Mouse (Mus musculus) hindbrain, embryonic 10.5 days (tissue): Measurements from ENCODE around the gene Tbx21. TPM values are rescaled to one million over a fixed set of nuclear protein-coding genes. Genes with fewer than 3 reads are reported as not detected.

Experiments
- DNase-seq: peaks from one replicate; pipeline ENCODE4 v3.0.0-alpha.2; 2017; ENCODE audit warnings: low spot score
- H3K27ac ChIP-seq: fragments of 300-500 bp; sonication (generic); 2 replicates; pipeline ENCODE4 v1.5.1; 2016; ENCODE audit warnings: mild to moderate bottlenecking, moderate library complexity
- H3K27me3 ChIP-seq: fragments of 300-500 bp; sonication (generic); 2 replicates; pipeline ENCODE4 v1.6.1; 2016; ENCODE audit warnings: mild to moderate bottlenecking; ENCODE audit not compliant: poor library complexity, insufficient read depth, severe bottlenecking
- H3K36me3 ChIP-seq: fragments of 300-500 bp; sonication (generic); 2 replicates; pipeline ENCODE4 v1.6.1; 2016; ENCODE audit warnings: mild to moderate bottlenecking, moderate library complexity
- H3K4me1 ChIP-seq: fragments of 300-500 bp; sonication (generic); replicated peaks from 2 replicates; pipeline ENCODE4 v1.6.1; 2016; ENCODE audit warnings: mild to moderate bottlenecking
- H3K4me3 ChIP-seq: fragments of 300-500 bp; sonication (generic); 2 replicates; pipeline ENCODE4 v1.5.1; 2016; ENCODE audit warnings: mild to moderate bottlenecking, moderate library complexity
- H3K9me3 ChIP-seq: fragments of 300-500 bp; sonication (generic); 2 replicates; pipeline ENCODE4 v1.6.1; 2016; ENCODE audit warnings: mild to moderate bottlenecking, moderate library complexity
- WGBS: fragments of 180-500 bp; shearing (Covaris S2); methylation state at CpG from one replicate; pipeline ENCODE4 v1.1.7; 2016; 5-methylcytosine and 5-hydroxymethylcytosine counted together
- polyA plus RNA-seq: library from polyadenylated mRNA; unstranded; fragments of >200 nt; fragmentation: Nextera tagmentation; extraction: Ambion mirVana; gene quantifications from 2 replicates; pipeline ENCODE4 v1.2.1, GENCODE M21; 2016

The Tbx21 gene
- polyA plus RNA-seq, 1 experiment from 2014 or later: 0.29 TPM

DNA sequence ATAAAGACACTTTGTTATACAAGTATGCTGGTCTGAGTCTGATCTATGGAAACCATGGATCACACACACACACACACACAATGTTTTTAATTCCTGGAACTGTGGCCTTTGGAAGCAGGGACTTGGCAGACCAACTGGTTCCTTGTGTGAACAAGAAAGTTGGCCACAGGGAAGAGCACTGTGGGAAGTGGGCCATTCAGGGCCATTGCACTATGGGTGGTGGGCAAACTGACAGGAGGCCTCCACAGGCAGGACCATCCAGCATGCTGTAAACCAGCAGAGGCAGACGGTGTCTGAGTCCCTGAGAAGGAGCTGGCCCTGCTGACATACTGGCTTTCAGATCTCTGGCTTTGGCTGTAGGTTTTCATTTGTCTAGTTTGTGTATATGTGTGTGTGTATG lies 45.8 kb downstream of the Tbx21 start:
- DNase-seq: no peak
- 72% methylated on average over 1 of the region's 1 CpGs for WGBS

DNA sequence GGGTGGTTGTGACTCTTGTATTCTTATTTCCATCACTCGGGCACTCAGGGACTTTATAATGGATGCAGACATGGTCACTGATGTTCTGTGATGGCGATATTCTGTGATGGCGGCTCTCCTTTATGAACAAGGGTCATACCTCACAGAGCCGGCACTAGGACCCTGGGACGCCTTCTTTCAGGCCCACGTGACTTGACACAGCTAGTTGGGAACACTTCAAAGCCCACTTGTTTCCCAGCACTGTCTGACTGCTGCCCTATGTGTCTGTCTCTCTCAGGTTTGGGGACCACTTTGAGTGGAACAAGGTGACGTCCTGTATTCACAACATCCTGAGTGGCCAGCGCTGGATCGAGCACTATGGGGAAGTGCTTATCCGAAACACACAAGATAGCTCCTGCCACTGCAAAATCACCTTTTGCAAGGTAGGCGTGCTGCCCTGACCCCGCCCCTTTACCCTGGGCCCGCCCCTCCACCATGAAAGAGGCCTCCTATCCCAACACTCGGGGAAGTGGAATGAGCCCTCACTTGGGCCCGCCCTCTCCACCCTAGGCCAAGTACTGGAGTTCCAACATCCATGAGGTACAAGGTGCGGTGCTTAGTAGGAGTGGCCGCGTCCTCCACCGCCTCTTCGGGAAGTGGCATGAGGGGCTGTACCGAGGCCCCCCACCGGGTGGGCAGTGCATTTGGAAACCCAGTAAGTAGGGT lies 48.3 kb downstream of the Tbx21 start:
- no peak for DNase-seq

More for the DNA sequence above, 45.8 kb downstream of the Tbx21 start:
- H3K36me3 ChIP-seq: peaks cover 37% of the 10 kb centered on the region
- no peaks in the 10 kb centered on the region for H3K27me3 ChIP-seq
- peaks cover 9% of the 10 kb centered on the region for H3K4me1 ChIP-seq
- no peaks in the 10 kb centered on the region for H3K9me3 ChIP-seq
- 0 out of 2 replicates have a peak overlapping the region, but pooled peaks have one; percentile 12 for H3K27ac ChIP-seq
- no peak overlapping the region for H3K4me3 ChIP-seq

DNA sequence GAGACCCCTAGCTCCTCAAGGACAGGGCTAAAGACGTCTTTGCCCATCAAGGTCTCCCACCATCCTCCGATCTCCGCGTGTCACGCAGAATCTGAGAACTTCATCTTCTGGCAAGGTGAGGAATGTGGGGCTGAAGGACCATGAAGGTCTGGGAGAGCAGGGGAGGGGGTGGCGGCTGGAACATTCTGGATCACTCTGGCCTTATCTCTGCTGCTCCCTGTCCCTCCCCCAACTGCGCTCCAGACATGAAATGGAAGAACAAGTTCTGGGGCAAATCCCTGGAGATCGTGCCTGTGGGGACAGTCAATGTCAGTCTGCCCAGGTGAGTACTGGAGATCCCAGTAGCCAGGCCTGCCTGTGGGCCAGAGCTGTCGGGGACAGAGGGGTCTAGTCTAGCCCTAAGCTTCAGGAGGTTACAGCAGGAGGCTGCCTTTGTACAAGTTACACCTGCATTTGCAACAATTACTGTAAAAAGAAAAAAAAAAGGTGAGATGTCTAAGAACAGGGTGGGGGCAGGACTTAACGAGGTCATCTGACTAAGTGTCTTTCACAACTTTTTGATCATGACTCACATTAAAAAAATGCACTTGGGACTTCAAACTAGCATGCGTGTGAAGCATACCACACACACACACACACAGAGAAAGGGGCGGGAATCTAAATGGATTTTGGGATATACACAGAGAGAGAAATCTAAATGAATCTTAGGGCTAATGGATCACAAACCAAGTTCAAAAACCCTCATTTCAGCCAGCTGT lies 49.4 kb downstream of the Tbx21 start:
- Histone ChIP-seq H3K27ac (no peak overlapping the region), H3K4me3 (no peak overlapping the region), H3K4me1 (peaks cover 22% of the 10 kb centered on the region), H3K9me3 (no peaks in the 10 kb centered on the region), H3K27me3 (no peaks in the 10 kb centered on the region), H3K36me3 (peaks cover 62% of the 10 kb centered on the region)
- WGBS: 88% methylated on average over 12 of the region's 12 CpGs
- DNase-seq: no peak

More for the DNA sequence above, 48.3 kb downstream of the Tbx21 start:
- Histone ChIP-seq H3K36me3 (peaks cover 51% of the 10 kb centered on the region), H3K27ac (no peak overlapping the region), H3K27me3 (no peaks in the 10 kb centered on the region), H3K9me3 (no peaks in the 10 kb centered on the region), H3K4me1 (peaks cover 22% of the 10 kb centered on the region), H3K4me3 (no peak overlapping the region)
- WGBS: 42% methylated on average over 22 of the region's 22 CpGs

DNA sequence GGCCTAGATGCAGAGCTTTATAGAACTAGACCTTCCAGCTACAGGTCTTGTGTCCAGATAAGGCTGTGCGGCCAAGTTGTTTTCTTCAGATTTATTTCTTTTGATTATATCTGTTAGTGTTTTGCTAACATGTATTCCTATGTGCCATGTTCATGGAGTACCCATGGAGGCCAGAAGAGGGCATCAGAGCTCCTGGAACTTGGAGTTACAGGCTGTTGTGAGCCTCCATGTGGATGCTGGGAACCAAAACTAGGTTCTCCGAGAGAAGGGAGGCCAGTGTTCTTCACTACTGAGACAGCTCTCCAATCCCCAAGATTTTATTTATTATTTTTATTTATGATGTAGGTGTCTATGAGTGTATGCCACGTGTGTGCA lies 51.2 kb downstream of the Tbx21 start:
- no peak for DNase-seq
- H3K9me3 ChIP-seq: no peaks in the 10 kb centered on the region
- H3K27me3 ChIP-seq: no peaks in the 10 kb centered on the region
- H3K27ac ChIP-seq: peak overlapping the region; percentile 54
- peaks cover 79% of the 10 kb centered on the region for H3K36me3 ChIP-seq
- H3K4me1 ChIP-seq: peaks cover 22% of the 10 kb centered on the region
- WGBS: 91% methylated on average over 3 of the region's 3 CpGs
- no peak overlapping the region for H3K4me3 ChIP-seq

DNA sequence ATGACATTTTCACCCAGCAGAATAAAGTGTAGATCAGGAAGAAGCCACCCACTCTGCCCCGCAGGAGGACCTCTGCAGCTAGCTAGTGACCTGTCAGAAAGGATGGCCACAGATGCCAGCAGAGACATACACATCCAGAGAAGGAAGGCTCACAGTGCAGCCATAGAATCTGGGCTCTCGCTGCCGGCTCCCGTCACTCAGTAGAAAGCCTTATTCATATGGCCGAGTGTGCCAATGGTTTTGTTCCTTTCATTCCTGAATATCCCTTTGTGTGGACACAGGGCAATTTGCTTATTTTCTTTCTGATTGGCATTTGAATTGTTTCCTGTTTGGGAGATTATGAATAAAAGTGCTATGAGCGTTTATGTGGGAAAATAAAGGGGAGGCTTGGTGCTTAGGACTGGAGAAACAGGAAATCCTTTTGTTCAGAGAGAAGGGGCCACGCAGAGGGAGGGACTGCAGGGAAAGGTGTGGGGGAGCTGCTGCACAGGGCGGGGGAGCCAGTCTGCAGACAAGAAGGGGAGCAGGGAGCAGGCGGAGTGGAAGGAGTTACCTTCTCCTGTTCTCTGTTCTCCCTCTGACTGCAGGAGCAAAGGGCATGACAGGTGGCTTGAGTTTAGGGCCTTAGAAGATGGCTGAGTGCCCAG lies 51.7 kb downstream of the Tbx21 start:
- H3K4me1 ChIP-seq: peaks cover 24% of the 10 kb centered on the region
- 48% methylated on average over 9 of the region's 9 CpGs for WGBS
- no peak overlapping the region for H3K4me3 ChIP-seq
- no peaks in the 10 kb centered on the region for H3K27me3 ChIP-seq
- H3K9me3 ChIP-seq: no peaks in the 10 kb centered on the region
- peaks cover 78% of the 10 kb centered on the region for H3K36me3 ChIP-seq
- peak overlapping the region; percentile 54 for H3K27ac ChIP-seq
- DNase-seq: peak; percentile 17

DNA sequence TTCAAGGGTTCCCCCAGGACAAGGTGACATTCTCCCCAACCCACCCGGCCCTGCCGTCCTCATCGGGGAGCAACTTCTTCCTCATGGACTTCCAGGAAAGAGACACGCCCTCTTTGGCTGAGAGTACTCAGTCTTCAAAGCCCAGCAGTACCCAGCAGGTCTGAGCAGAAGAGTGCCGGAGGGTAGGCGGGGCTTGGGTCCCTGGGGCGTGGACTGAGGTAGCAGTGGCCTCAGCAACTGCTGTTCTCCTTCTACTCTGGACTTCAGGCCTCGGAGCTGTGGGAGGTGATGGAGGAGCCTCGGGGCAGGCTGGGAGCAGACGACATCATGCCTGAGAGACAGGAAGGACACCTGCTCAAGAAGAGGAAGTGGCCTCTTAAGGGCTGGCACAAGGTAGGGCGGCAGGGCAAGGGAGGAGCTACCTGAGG lies 62.9 kb downstream of the Tbx21 start:
- H3K27ac ChIP-seq: no peak overlapping the region
- peaks cover 31% of the 10 kb centered on the region for H3K4me1 ChIP-seq
- no peaks in the 10 kb centered on the region for H3K9me3 ChIP-seq
- 34% methylated on average over 11 of the region's 11 CpGs for WGBS
- DNase-seq: no peak
- no peaks in the 10 kb centered on the region for H3K27me3 ChIP-seq
- H3K36me3 ChIP-seq: peaks cover 69% of the 10 kb centered on the region
- peak overlapping the region; percentile 77; the same call in 1 of the 2 replicates for H3K4me3 ChIP-seq

DNA sequence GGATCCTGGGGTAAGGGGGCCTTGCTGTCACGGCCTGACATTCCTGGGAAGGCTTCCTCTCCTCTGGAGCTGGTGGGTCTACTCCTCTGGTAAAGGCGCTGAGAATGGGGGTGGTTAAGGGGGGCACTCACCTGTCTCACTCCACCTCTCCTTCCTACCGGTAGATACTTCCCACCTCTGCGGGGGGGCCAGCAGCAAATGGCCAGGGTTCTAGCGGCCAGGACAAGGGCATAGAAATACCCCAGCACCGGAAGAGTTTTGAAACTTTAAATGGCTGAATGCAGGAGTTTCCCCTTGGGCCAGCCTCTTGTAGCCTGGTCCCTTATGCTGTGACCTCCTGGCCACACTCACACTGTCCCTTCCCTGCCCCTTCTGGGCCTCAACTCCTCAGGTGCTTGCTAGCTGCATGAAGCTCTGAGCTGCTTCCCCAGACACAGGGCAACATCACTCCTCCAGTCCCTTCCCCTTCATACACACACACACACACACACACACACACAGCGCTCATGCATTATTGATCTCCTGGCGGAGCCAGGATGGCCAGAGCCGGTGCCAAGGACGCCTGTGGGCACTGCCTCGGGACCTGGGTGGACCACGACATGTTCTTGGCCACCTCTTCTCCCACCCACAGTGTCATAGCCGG lies 64.1 kb downstream of the Tbx21 start:
- no peaks in the 10 kb centered on the region for H3K9me3 ChIP-seq
- no peaks in the 10 kb centered on the region for H3K27me3 ChIP-seq
- DNase-seq: no peak
- peaks cover 65% of the 10 kb centered on the region for H3K36me3 ChIP-seq
- peak overlapping the region; percentile 77 for H3K4me3 ChIP-seq
- WGBS: 33% methylated on average over 13 of the region's 13 CpGs
- peaks cover 31% of the 10 kb centered on the region for H3K4me1 ChIP-seq
- H3K27ac ChIP-seq: peak overlapping the region; percentile 86

DNA sequence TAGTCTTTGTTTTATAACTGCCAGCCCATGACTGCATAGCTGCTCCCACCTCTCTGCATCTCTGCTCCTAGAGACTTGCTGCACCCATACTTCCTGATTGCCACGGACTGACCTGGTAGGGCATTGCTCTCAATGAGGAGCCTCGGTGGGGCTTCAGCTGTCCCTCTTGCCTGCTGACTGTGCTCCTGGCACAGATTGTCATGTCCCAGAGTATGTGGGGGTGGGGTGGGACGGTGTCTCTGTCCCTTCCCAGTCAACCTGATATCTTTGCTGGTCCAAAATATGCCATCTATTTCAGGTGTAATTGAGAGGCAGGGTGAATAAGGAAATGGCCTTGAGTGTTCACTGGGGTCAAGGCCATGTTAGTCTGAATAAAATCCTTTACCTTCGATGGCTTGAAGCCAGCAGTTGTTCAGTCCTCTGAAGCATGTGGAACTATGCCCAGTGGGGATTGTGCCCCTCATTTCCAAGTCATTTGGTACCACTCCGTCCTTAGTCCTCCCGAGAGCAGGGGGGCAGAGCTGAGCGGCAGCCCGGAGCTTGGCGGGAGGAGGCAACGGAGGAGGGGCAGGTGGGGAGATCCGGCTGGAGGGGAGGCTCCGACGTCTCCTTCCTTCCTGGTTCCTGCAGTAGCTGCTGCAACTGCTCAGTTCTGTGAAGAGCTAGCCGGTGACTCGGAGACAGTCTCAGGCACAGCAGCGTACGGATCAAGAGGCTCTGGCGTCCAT lies 64.8 kb downstream of the Tbx21 start, which contains the start of gene Osbpl7:
Gene Osbpl7 (plus strand): TSS at position 413 of the 728 bp plus-strand sequence.
- H3K9me3 ChIP-seq: peaks cover 2% of the 10 kb centered on the region; the same call in 1 of the 2 replicates
- H3K4me3 ChIP-seq: peak within 1 kb of the TSS; percentile 77
- 8% methylated on average over 18 of the region's 18 CpGs for WGBS
- H3K4me1 ChIP-seq: peaks cover 31% of the 10 kb centered on the region
- peaks cover 65% of the 10 kb centered on the region for H3K36me3 ChIP-seq
- DNase-seq: peak; percentile 72
- peak within 1 kb of the TSS; percentile 86 for H3K27ac ChIP-seq
- H3K27me3 ChIP-seq: no peaks in the 10 kb centered on the region

DNA sequence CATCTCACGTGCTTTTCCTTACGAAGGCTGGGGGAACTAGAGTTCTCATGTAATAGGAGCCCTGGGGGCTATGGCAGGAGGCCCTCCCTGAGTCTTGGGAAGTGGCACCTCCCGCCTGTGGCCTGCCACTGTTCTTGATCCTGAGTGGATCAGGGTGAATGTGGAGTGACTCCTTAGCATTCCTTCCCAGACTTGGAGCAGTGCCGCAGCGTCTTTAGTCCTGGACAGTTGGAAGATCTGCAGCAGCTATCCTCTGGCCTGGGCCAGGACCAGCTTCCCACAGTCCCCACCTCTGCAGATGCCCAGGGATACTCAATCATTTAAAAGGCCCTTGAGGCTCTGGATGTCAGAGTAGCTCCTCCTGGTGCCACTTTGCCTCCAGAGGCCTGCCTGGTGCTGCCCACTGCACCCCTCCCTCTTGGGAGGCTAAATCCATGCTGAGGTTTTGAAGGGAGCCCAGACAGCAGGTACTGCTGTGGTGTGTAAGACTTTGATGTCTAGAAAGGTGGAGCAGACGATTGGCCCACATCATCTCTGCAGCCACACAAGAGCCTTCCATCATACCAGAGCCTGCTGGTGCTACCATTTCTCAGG lies 65.5 kb downstream of the Tbx21 start:
- Histone ChIP-seq H3K9me3 (peaks cover 2% of the 10 kb centered on the region; the same call in 1 of the 2 replicates), H3K4me1 (peaks cover 31% of the 10 kb centered on the region), H3K27me3 (no peaks in the 10 kb centered on the region), H3K27ac (no peak overlapping the region), H3K36me3 (peaks cover 65% of the 10 kb centered on the region), H3K4me3 (no peak overlapping the region)
- whole genome bisulfite sequencing: 74% methylated on average over 6 of the region's 6 CpGs
- no peak for DNase-seq

DNA sequence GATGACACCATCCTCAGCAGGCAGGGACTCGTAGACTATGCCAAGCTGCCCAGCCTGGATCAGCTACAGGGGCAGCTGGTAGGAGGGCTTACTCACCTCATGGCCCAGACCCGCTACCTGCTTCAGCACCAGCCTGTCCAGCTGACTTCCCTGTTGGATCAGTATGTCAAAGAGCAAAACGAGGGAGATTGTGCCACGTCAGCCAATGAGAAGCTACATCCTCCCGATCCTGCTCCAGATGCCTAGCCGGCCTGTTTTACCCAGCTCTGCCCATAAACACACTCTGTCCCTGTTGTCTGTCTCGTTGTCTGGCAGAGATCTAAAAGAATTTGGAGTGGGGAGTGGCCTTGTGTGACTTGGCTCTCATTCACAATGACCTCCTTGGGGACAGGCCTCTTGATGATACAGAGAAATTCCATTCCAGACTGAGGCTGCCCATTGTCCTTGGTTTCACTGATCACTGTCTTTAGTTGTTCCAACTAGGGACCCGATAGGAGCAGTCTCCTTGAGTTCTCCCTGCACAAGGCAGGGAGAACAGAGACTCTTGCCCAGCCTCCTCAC lies 67.0 kb downstream of the Tbx21 start:
- DNase-seq: no peak
- H3K4me1 ChIP-seq: peaks cover 31% of the 10 kb centered on the region
- H3K9me3 ChIP-seq: peaks cover 2% of the 10 kb centered on the region; the same call in 1 of the 2 replicates
- no peaks in the 10 kb centered on the region for H3K27me3 ChIP-seq
- no peak overlapping the region for H3K27ac ChIP-seq
- H3K36me3 ChIP-seq: peaks cover 65% of the 10 kb centered on the region
- H3K4me3 ChIP-seq: no peak overlapping the region
- 86% methylated on average over 8 of the region's 8 CpGs for WGBS
